17 mouse cellular contexts compared by ENCODE assay signal in genomic region chr17:6958881-6959280, GRCm38 (mm10). TPM values are rescaled to one million over a fixed set of nuclear protein-coding genes. Genes with fewer than 3 reads are reported as not detected.
A peak's percentile ranks its signal among the peaks of the same experiment; 100 is the strongest.
DNase-seq lines count a peak whose midpoint lies in the region; ATAC-seq and TF ChIP-seq lines count a peak whose summit lies in the region.
"Not testable (repeated sequence)": the region's sequence is repeated elsewhere in the genome, so short reads cannot be mapped to it uniquely, and the experiment has no call there.
"Had no signal": no experiment of that assay in that cellular context is flagged by ENCODE, and none has a peak within 500 bp of the region (broad histone marks: within the 10 kb centered on the region; RNA-seq: fewer than 3 reads in every experiment).

No protein-coding gene starts in this region.

- not testable (repeated sequence) for H3K27ac ChIP-seq in embryonic facial prominence, embryonic 14.5 days (replicated peaks; ENCODE audit: low read depth, low read length); hindbrain, postnatal 0 days
- peak overlapping the region; percentile 27; the same call in 1 of the 2 replicates for H3K27ac ChIP-seq in kidney, adult 2 months (ENCODE audit: insufficient read depth, low read depth, low read length)

- ATAC-seq in embryonic facial prominence, embryonic 14.5 days (ENCODE audit: low read depth); hindbrain, postnatal 0 days: not testable (repeated sequence)

- not testable (repeated sequence) for TF ChIP-seq CTCF in hindbrain, postnatal 0 days (IDR thresholded peaks at IDR 0.05; ENCODE audit: low read depth); kidney, adult 2 months (conservative IDR thresholded peaks at IDR 0.05; ENCODE audit: insufficient read depth, insufficient read length, low read depth, low read length)

- not testable (repeated sequence) for H3K9me3 ChIP-seq in embryonic facial prominence, embryonic 14.5 days (ENCODE audit: control insufficient read depth, low read length); hindbrain, postnatal 0 days (ENCODE audit: low read length)

- not testable (repeated sequence) for H3K79me2 ChIP-seq in myocyte (ENCODE audit: control insufficient read depth, insufficient read depth)

- H3K27me3 ChIP-seq in embryonic facial prominence, embryonic 14.5 days (replicated peaks; ENCODE audit: control insufficient read depth, insufficient read depth, low read length); hindbrain, postnatal 0 days (ENCODE audit: insufficient read depth, low read length); kidney, adult 2 months (replicated peaks; ENCODE audit: control insufficient read depth, insufficient read depth, low read length); myocyte (ENCODE audit: control insufficient read depth, insufficient read depth, insufficient read length): not testable (repeated sequence)

- 84% methylated on average over 5 of the region's 8 CpGs for WGBS in embryonic facial prominence, embryonic 14.5 days
- WGBS in hindbrain, postnatal 0 days = 70% methylated on average over 5 of the region's 8 CpGs
- 35% methylated on average over 7 of the region's 8 CpGs for WGBS in kidney, adult 2 months

- not testable (repeated sequence) for H3K36me3 ChIP-seq in embryonic facial prominence, embryonic 14.5 days (ENCODE audit: control insufficient read depth, insufficient read depth, low read length); hindbrain, postnatal 0 days (ENCODE audit: insufficient read depth, low read length); kidney, adult 2 months (ENCODE audit: control insufficient read depth, insufficient read depth, low read length); myocyte (ENCODE audit: control insufficient read depth, insufficient read depth)

- not testable (repeated sequence) for H3K4me1 ChIP-seq in embryonic facial prominence, embryonic 14.5 days (ENCODE audit: control insufficient read depth, insufficient read depth, low read length); hindbrain, postnatal 0 days (ENCODE audit: insufficient read depth, low read length); kidney, adult 2 months (ENCODE audit: control insufficient read depth, insufficient read depth, low read length)

- TF ChIP-seq POLR2A in kidney, adult 2 months (IDR thresholded peaks at IDR 0.05; ENCODE audit: low read depth, low read length); myocyte (IDR thresholded peaks at IDR 0.05; ENCODE audit: insufficient read length, low read depth): not testable (repeated sequence)

- not testable (repeated sequence) for H3ac ChIP-seq in myocyte (ENCODE audit: control insufficient read depth, insufficient read length)

- not testable (repeated sequence) for H3K9ac ChIP-seq in embryonic facial prominence, embryonic 14.5 days (ENCODE audit: low read depth, low read length); hindbrain, postnatal 0 days (replicated peaks; ENCODE audit: low read length)

- peak; percentile 21 for DNase-seq in cerebellum, adult 11-12 months
- peak; percentile 4 for DNase-seq in embryonic facial prominence, embryonic 14.5 days (ENCODE audit: low spot score)
- peak; percentile 89 for DNase-seq in heart, adult 11 months
- peak; percentile 7 for DNase-seq in hindbrain, postnatal 0 days (ENCODE audit: low spot score)
- DNase-seq in kidney, adult 2 months = peak; percentile 33

- H3K4me2 ChIP-seq in embryonic facial prominence, embryonic 14.5 days (ENCODE audit: low read depth, low read length); hindbrain, postnatal 0 days (ENCODE audit: low read depth, low read length); myocyte (ENCODE audit: low read depth): not testable (repeated sequence)

- not testable (repeated sequence) for H3K4me3 ChIP-seq in embryonic facial prominence, embryonic 14.5 days (ENCODE audit: low read depth, low read length); hindbrain, postnatal 0 days (ENCODE audit: low read length); kidney, adult 2 months (ENCODE audit: insufficient read depth, low read depth, low read length); myocyte

TF ChIP-seq in myocyte, 11 proteins besides CTCF, POLR2A, EP300 and RAD21:
- TF ChIP-seq MYOD1 (IDR thresholded peaks at IDR 0.05; ENCODE audit: control insufficient read depth in 1 of 3, insufficient read length in 2 of 3, low read depth in 2 of 3) (peak; percentile 5 to 11 (median 7)), MYOG (IDR thresholded peaks at IDR 0.05; ENCODE audit: control insufficient read depth in 1 of 3, insufficient read depth in 1 of 3, insufficient read length in 2 of 3, low read depth in 2 of 3) (peak in 2 of 3 experiments; percentile 8 to 41)
TF ChIP-seq in myocyte: peak in this region for 2; not testable (repeated sequence) for 9.

RNA-seq across cellular contexts. Expression of gene Tagap1, which starts 2.1 kb away (rescaled TPM):
- 45.9 and 48.1 TPM in 2 replicates for polyA plus RNA-seq in embryonic facial prominence, embryonic 14.5 days (2014; fragmentation: Nextera tagmentation; extraction: Ambion mirVana)
- 38.2 and 40.7 TPM in 2 replicates for total RNA-seq in hindbrain, postnatal 0 days (2014; rRNA removed)
- polyA plus RNA-seq in hindbrain, postnatal 0 days (2015; fragmentation: Nextera tagmentation; extraction: Ambion mirVana) = 49.7 and 52.7 TPM in 2 replicates
- 19.7 and 20.5 TPM in 2 replicates for polyA plus RNA-seq in kidney, adult 2 months (2012; rRNA removed)
- 12.2 TPM for polyA plus RNA-seq in myocyte (2012; fragmentation: generic; extraction: Trizol)

RNA-seq across cellular contexts. Expression of gene Rsph3b, which starts 10.4 kb away (rescaled TPM):
- polyA plus RNA-seq in embryonic facial prominence, embryonic 14.5 days (2014; fragmentation: Nextera tagmentation; extraction: Ambion mirVana) = 43.2 and 44.6 TPM in 2 replicates
- 27.4 and 35.5 TPM in 2 replicates for total RNA-seq in hindbrain, postnatal 0 days (2014; rRNA removed)
- polyA plus RNA-seq in hindbrain, postnatal 0 days (2015; fragmentation: Nextera tagmentation; extraction: Ambion mirVana) = 54.3 and 56.4 TPM in 2 replicates
- 37.9 and 42.7 TPM in 2 replicates for polyA plus RNA-seq in kidney, adult 2 months (2012; rRNA removed)
- polyA plus RNA-seq in myocyte (2012; fragmentation: generic; extraction: Trizol) = 19.8 TPM

RNA-seq across cellular contexts. Expression of gene Rnaset2b, which starts 11.6 kb away (rescaled TPM):
- 183 and 184 TPM in 2 replicates for polyA plus RNA-seq in embryonic facial prominence, embryonic 14.5 days (2014; fragmentation: Nextera tagmentation; extraction: Ambion mirVana)
- total RNA-seq in hindbrain, postnatal 0 days (2014; rRNA removed) = 12.5 and 24.9 TPM in 2 replicates
- 150 and 167 TPM in 2 replicates for polyA plus RNA-seq in hindbrain, postnatal 0 days (2015; fragmentation: Nextera tagmentation; extraction: Ambion mirVana)
- polyA plus RNA-seq in kidney, adult 2 months (2012; rRNA removed) = 352 and 496 TPM in 2 replicates
- polyA plus RNA-seq in myocyte (2012; fragmentation: generic; extraction: Trizol) = 194 TPM

RNA-seq across cellular contexts. Expression of gene Gm49721, which starts 19.8 kb away (rescaled TPM):
- 0.10 and 0.37 TPM in 2 replicates for polyA plus RNA-seq in embryonic facial prominence, embryonic 14.5 days (2014; fragmentation: Nextera tagmentation; extraction: Ambion mirVana)
- 6.1 and 7.2 TPM in 2 replicates for total RNA-seq in hindbrain, postnatal 0 days (2014; rRNA removed)
- polyA plus RNA-seq in hindbrain, postnatal 0 days (2015; fragmentation: Nextera tagmentation; extraction: Ambion mirVana) = 0.54 TPM in 1 of 2 replicates, not detected in the other
- 1.8 and 4.4 TPM in 2 replicates for polyA plus RNA-seq in kidney, adult 2 months (2012; rRNA removed)
- polyA plus RNA-seq in myocyte (2012; fragmentation: generic; extraction: Trizol) = not detected
- total RNA-seq: gastrocnemius, postnatal 10 days; gastrocnemius, postnatal 36 days; granulocyte monocyte progenitor cell, adult 5-6 weeks; heart, postnatal 14 days; heart, postnatal 4 days; MEL had no signal
- polyA plus RNA-seq: C2C12; embryonic facial prominence, embryonic 15.5 days; forebrain, embryonic 14.5 days; heart, embryonic 15.5 days; hindbrain, embryonic 11.5 days had no signal

Comparison
In these comparisons a context has a peak if more than half of its experiments do, and no peak if none do; other contexts are left out.
1. DNase-seq: peak in every context shown above with its lines; median percentile 89 in heart, adult 11 months; 33 in kidney, adult 2 months; 21 in cerebellum, adult 11-12 months; 7 in hindbrain, postnatal 0 days; 4 in embryonic facial prominence, embryonic 14.5 days.